Mouse (Mus musculus) forebrain, embryonic 12.5 days (tissue): ENCODE results near the gene Usf2. TPM values are rescaled to one million over a fixed set of nuclear protein-coding genes. Genes with fewer than 3 reads are reported as not detected.
"Not testable (repeated sequence)": the region's sequence is repeated elsewhere in the genome, so short reads cannot be mapped to it uniquely, and the experiment has no call there.

ENCODE experiments used
- ATAC-seq: fragments of 200-750 bp; cut with Nextera tagmentation; 2 replicates; pipeline ENCODE4 v1.8.0; 2017; ENCODE audit warnings: moderate TSS enrichment; ENCODE audit not compliant: low FRiP score
- H3K27ac ChIP-seq: fragments of 300-500 bp; sonication (generic); 2 replicates; pipeline ENCODE4 v1.5.1; 2016; ENCODE audit warnings: mild to moderate bottlenecking
- H3K27me3 ChIP-seq: fragments of 300-500 bp; sonication (generic); 2 replicates; pipeline ENCODE4 v1.6.1; 2016; ENCODE audit warnings: mild to moderate bottlenecking
- H3K36me3 ChIP-seq: fragments of 300-500 bp; sonication (generic); replicated peaks from 2 replicates; pipeline ENCODE4 v1.6.1; 2016; ENCODE audit warnings: mild to moderate bottlenecking
- H3K4me1 ChIP-seq: fragments of 300-500 bp; sonication (generic); 2 replicates; pipeline ENCODE4 v1.6.1; 2016
- H3K4me2 ChIP-seq: fragments of 300-500 bp; sonication (generic); 2 replicates; pipeline ENCODE4 v1.6.1; 2016; ENCODE audit warnings: mild to moderate bottlenecking, moderate library complexity
- H3K4me3 ChIP-seq: fragments of 300-500 bp; sonication (generic); replicated peaks from 2 replicates; pipeline ENCODE4 v1.5.1; 2016; ENCODE audit warnings: mild to moderate bottlenecking
- H3K9ac ChIP-seq: fragments of 300-500 bp; sonication (generic); 2 replicates; pipeline ENCODE4 v1.6.1; 2016; ENCODE audit warnings: mild to moderate bottlenecking
- H3K9me3 ChIP-seq: fragments of 300-500 bp; sonication (generic); 2 replicates; pipeline ENCODE4 v1.6.1; 2016
- WGBS: fragments of 180-500 bp; shearing (Covaris S2); methylation state at CpG from one replicate; pipeline ENCODE4 v1.1.7; 2016; 5-methylcytosine and 5-hydroxymethylcytosine counted together
- polyA plus RNA-seq: library from polyadenylated mRNA; unstranded; fragments of >200 nt; fragmentation: Nextera tagmentation; extraction: Ambion mirVana; gene quantifications from 2 replicates; pipeline ENCODE4 v1.2.1, GENCODE M21; 2016

Gene Usf2
- polyA plus RNA-seq, 1 experiment from 2014 or later = 26.4 TPM

GRCm38 (mm10) chr7:30940070-30940469 is 16.5 kb downstream of the Usf2 start:
- not testable (repeated sequence) for H3K9me3 ChIP-seq, H3K9ac ChIP-seq, H3K27ac ChIP-seq, H3K27me3 ChIP-seq, H3K4me3 ChIP-seq, H3K4me2 ChIP-seq, H3K4me1 ChIP-seq, H3K36me3 ChIP-seq, ATAC-seq
- 80% methylated on average over 1 of the region's 1 CpGs for WGBS

GRCm38 (mm10) chr7:30935422-30936099 is 21.0 kb downstream of the Usf2 start:
- ATAC-seq, H3K4me2 ChIP-seq, H3K4me1 ChIP-seq, H3K4me3 ChIP-seq, H3K9ac ChIP-seq, H3K27ac ChIP-seq, H3K27me3 ChIP-seq, H3K9me3 ChIP-seq, H3K36me3 ChIP-seq: not testable (repeated sequence)
- 81% methylated on average over 6 of the region's 6 CpGs for WGBS

- H3K36me3 ChIP-seq, H3K4me1 ChIP-seq, ATAC-seq, H3K27ac ChIP-seq, H3K4me3 ChIP-seq, H3K27me3 ChIP-seq, H3K9ac ChIP-seq, H3K9me3 ChIP-seq, H3K4me2 ChIP-seq: not testable (repeated sequence)
- WGBS = 83% methylated on average over 2 of the region's 2 CpGs
These were observed 32.0 kb downstream of the Usf2 start, which contains the start of gene Hamp2 for GRCm38 (mm10) chr7:30924581-30924980. Gene Hamp2 (minus strand): TSS chr7:30924681.

- 69% methylated on average over 3 of the region's 3 CpGs for WGBS
- H3K9me3 ChIP-seq = no peaks in the 10 kb centered on the region
- ATAC-seq = no peak
- H3K36me3 ChIP-seq = no peaks in the 10 kb centered on the region
- H3K27ac ChIP-seq = no peak overlapping the region
- H3K4me3 ChIP-seq = no peak overlapping the region
- H3K4me1 ChIP-seq = no peaks in the 10 kb centered on the region
- no peak overlapping the region for H3K9ac ChIP-seq
- H3K4me2 ChIP-seq = no peak overlapping the region
- no peaks in the 10 kb centered on the region for H3K27me3 ChIP-seq
These were observed 32.5 kb downstream of the Usf2 start for GRCm38 (mm10) chr7:30924071-30924470.

GRCm38 (mm10) chr7:30922490-30922889 is 34.1 kb downstream of the Usf2 start:
- H3K4me2 ChIP-seq, H3K27me3 ChIP-seq, H3K4me1 ChIP-seq, H3K36me3 ChIP-seq, H3K4me3 ChIP-seq, H3K9ac ChIP-seq, ATAC-seq, H3K9me3 ChIP-seq, H3K27ac ChIP-seq: not testable (repeated sequence)
- 46% methylated on average over 3 of the region's 3 CpGs for WGBS

GRCm38 (mm10) chr7:30920217-30920616 is 36.4 kb downstream of the Usf2 start:
- Histone ChIP-seq H3K9me3 (no peaks in the 10 kb centered on the region), H3K36me3 (no peaks in the 10 kb centered on the region), H3K4me3 (no peak overlapping the region), H3K9ac (no peak overlapping the region), H3K27ac (no peak overlapping the region), H3K27me3 (no peaks in the 10 kb centered on the region), H3K4me2 (no peak overlapping the region), H3K4me1 (peaks cover 4% of the 10 kb centered on the region)
- no peak for ATAC-seq
- 78% methylated on average over 3 of the region's 3 CpGs for WGBS

GRCm38 (mm10) chr7:30917219-30917618 is 39.4 kb downstream of the Usf2 start:
- Histone ChIP-seq H3K27ac (no peak overlapping the region), H3K4me1 (peaks cover 4% of the 10 kb centered on the region), H3K36me3 (no peaks in the 10 kb centered on the region), H3K27me3 (no peaks in the 10 kb centered on the region), H3K4me2 (no peak overlapping the region), H3K9ac (no peak overlapping the region), H3K4me3 (no peak overlapping the region), H3K9me3 (no peaks in the 10 kb centered on the region)
- 48% methylated on average over 4 of the region's 4 CpGs for WGBS
- ATAC-seq = no peak

GRCm38 (mm10) chr7:30916713-30917112 is 39.9 kb downstream of the Usf2 start:
- no peak for ATAC-seq
- no peaks in the 10 kb centered on the region for H3K36me3 ChIP-seq
- H3K27me3 ChIP-seq = no peaks in the 10 kb centered on the region
- peaks cover 4% of the 10 kb centered on the region for H3K4me1 ChIP-seq
- H3K9ac ChIP-seq = no peak overlapping the region
- no peaks in the 10 kb centered on the region for H3K9me3 ChIP-seq
- 12% methylated on average over 6 of the region's 6 CpGs for WGBS
- no peak overlapping the region for H3K4me3 ChIP-seq
- H3K4me2 ChIP-seq = no peak overlapping the region
- no peak overlapping the region for H3K27ac ChIP-seq

- Histone ChIP-seq H3K36me3 (no peaks in the 10 kb centered on the region), H3K4me3 (no peak within 1 kb of the TSS), H3K9me3 (no peaks in the 10 kb centered on the region), H3K4me1 (peaks cover 4% of the 10 kb centered on the region), H3K27ac (no peak within 1 kb of the TSS), H3K9ac (no peak within 1 kb of the TSS), H3K27me3 (no peaks in the 10 kb centered on the region), H3K4me2 (no peak within 1 kb of the TSS)
- ATAC-seq = no peak
- 78% methylated on average over 8 of the region's 8 CpGs for WGBS
These were observed 41.9 kb downstream of the Usf2 start, which contains the start of gene Mag for GRCm38 (mm10) chr7:30914732-30915131. Gene Mag (minus strand): TSS chr7:30914873.

GRCm38 (mm10) chr7:30909773-30910172 is 46.8 kb downstream of the Usf2 start:
- Histone ChIP-seq H3K9me3 (no peaks in the 10 kb centered on the region), H3K36me3 (no peaks in the 10 kb centered on the region), H3K9ac (no peak overlapping the region), H3K27me3 (peaks cover 22% of the 10 kb centered on the region), H3K4me2 (no peak overlapping the region), H3K4me3 (no peak overlapping the region), H3K27ac (no peak overlapping the region), H3K4me1 (peaks cover 9% of the 10 kb centered on the region)
- no peak for ATAC-seq
- 78% methylated on average over 6 of the region's 6 CpGs for WGBS

GRCm38 (mm10) chr7:30908992-30909431 is 47.6 kb downstream of the Usf2 start:
- H3K27me3 ChIP-seq = peaks cover 22% of the 10 kb centered on the region
- H3K27ac ChIP-seq = no peak overlapping the region
- ATAC-seq = peak; percentile 23; the same call in 1 of the 2 replicates
- H3K4me1 ChIP-seq = peaks cover 9% of the 10 kb centered on the region
- H3K4me2 ChIP-seq = peak overlapping the region; percentile 55
- no peaks in the 10 kb centered on the region for H3K36me3 ChIP-seq
- WGBS = 31% methylated on average over 17 of the region's 17 CpGs
- H3K9ac ChIP-seq = 0 out of 2 replicates have a peak overlapping the region, but pooled peaks have one; percentile 25
- peak overlapping the region; percentile 30 for H3K4me3 ChIP-seq
- no peaks in the 10 kb centered on the region for H3K9me3 ChIP-seq

- ATAC-seq = peak; percentile 55; the same call in 1 of the 2 replicates
- H3K4me2 ChIP-seq = peak overlapping the region; percentile 55
- H3K27me3 ChIP-seq = peaks cover 22% of the 10 kb centered on the region
- no peaks in the 10 kb centered on the region for H3K9me3 ChIP-seq
- peaks cover 9% of the 10 kb centered on the region for H3K4me1 ChIP-seq
- 0 out of 2 replicates have a peak overlapping the region, but pooled peaks have one; percentile 25 for H3K9ac ChIP-seq
- peak overlapping the region; percentile 30 for H3K4me3 ChIP-seq
- H3K36me3 ChIP-seq = no peaks in the 10 kb centered on the region
- no peak overlapping the region for H3K27ac ChIP-seq
- 3% methylated on average over 21 of the region's 26 CpGs for WGBS
These were observed 48.2 kb downstream of the Usf2 start for GRCm38 (mm10) chr7:30908277-30908991.
